Mouse (Mus musculus): ENCODE measurements around the gene Dydc2. TPM values are rescaled to one million over a fixed set of nuclear protein-coding genes. Genes with fewer than 3 reads are reported as not detected.

Dydc2 gene
- polyA plus RNA-seq, 1 experiment from 2014 or later = 0.44 TPM

- Histone ChIP-seq H3K27ac (peak overlapping the region; percentile 33; the same call in 1 of the 2 replicates), H3K4me1 (peaks cover 50% of the 10 kb centered on the region), H3K27me3 (ENCODE audit: insufficient read depth, poor library complexity, severe bottlenecking) (no peaks in the 10 kb centered on the region), H3K36me3 (peaks cover under 1% of the 10 kb centered on the region; the same call in 1 of the 2 replicates), H3K9me3 (no peaks in the 10 kb centered on the region), H3K4me3 (no peak overlapping the region)
- peak; percentile 82 for DNase-seq (ENCODE audit: low spot score)
- 21% methylated on average over 3 of the region's 3 CpGs for WGBS
Measured at GRCm38 (mm10) chr14:41006899-41007298, 62.1 kb downstream of the Dydc2 start.

GRCm38 (mm10) chr14:41006263-41006662, 62.7 kb downstream of the Dydc2 start:
- 82% methylated on average over 10 of the region's 10 CpGs for WGBS
- no peaks in the 10 kb centered on the region for H3K27me3 ChIP-seq (ENCODE audit: insufficient read depth, poor library complexity, severe bottlenecking)
- H3K9me3 ChIP-seq = no peaks in the 10 kb centered on the region
- H3K4me1 ChIP-seq = peaks cover 50% of the 10 kb centered on the region
- peak; percentile 66 for DNase-seq (ENCODE audit: low spot score)
- H3K36me3 ChIP-seq = peaks cover 7% of the 10 kb centered on the region; the same call in 1 of the 2 replicates
- H3K27ac ChIP-seq = 0 out of 2 replicates have a peak overlapping the region, but pooled peaks have one; percentile 19
- H3K4me3 ChIP-seq = no peak overlapping the region

GRCm38 (mm10) chr14:41005716-41006115, 63.3 kb downstream of the Dydc2 start:
- no peak overlapping the region for H3K4me3 ChIP-seq
- H3K27ac ChIP-seq = no peak overlapping the region
- peaks cover 44% of the 10 kb centered on the region for H3K4me1 ChIP-seq
- WGBS = 91% methylated on average over 9 of the region's 9 CpGs
- H3K27me3 ChIP-seq (ENCODE audit: insufficient read depth, poor library complexity, severe bottlenecking) = no peaks in the 10 kb centered on the region
- no peaks in the 10 kb centered on the region for H3K9me3 ChIP-seq
- DNase-seq (ENCODE audit: low spot score) = peak; percentile 71
- H3K36me3 ChIP-seq = peaks cover 12% of the 10 kb centered on the region; the same call in 1 of the 2 replicates

GRCm38 (mm10) chr14:41004201-41005141, 64.5 kb downstream of the Dydc2 start:
- Histone ChIP-seq H3K9me3 (no peaks in the 10 kb centered on the region), H3K36me3 (peaks cover 17% of the 10 kb centered on the region; the same call in 1 of the 2 replicates), H3K27ac (peak overlapping the region; percentile 83), H3K4me3 (peak overlapping the region; percentile 35), H3K27me3 (ENCODE audit: insufficient read depth, poor library complexity, severe bottlenecking) (no peaks in the 10 kb centered on the region), H3K4me1 (peaks cover 38% of the 10 kb centered on the region)
- WGBS = 16% methylated on average over 22 of the region's 22 CpGs
- DNase-seq (ENCODE audit: low spot score) = peak; percentile 75

GRCm38 (mm10) chr14:41001576-41001975, 67.4 kb downstream of the Dydc2 start:
- 77% methylated on average over 5 of the region's 5 CpGs for WGBS
- peaks cover 36% of the 10 kb centered on the region for H3K36me3 ChIP-seq
- H3K27me3 ChIP-seq (ENCODE audit: insufficient read depth, poor library complexity, severe bottlenecking) = no peaks in the 10 kb centered on the region
- H3K4me3 ChIP-seq = no peak overlapping the region
- peak; percentile 66 for DNase-seq (ENCODE audit: low spot score)
- H3K4me1 ChIP-seq = peaks cover 18% of the 10 kb centered on the region
- no peaks in the 10 kb centered on the region for H3K9me3 ChIP-seq
- no peak overlapping the region for H3K27ac ChIP-seq

GRCm38 (mm10) chr14:41000801-41001200, 68.2 kb downstream of the Dydc2 start:
- no peaks in the 10 kb centered on the region for H3K27me3 ChIP-seq (ENCODE audit: insufficient read depth, poor library complexity, severe bottlenecking)
- peak; percentile 33 for DNase-seq (ENCODE audit: low spot score)
- no peak overlapping the region for H3K4me3 ChIP-seq
- no peak overlapping the region for H3K27ac ChIP-seq
- no peaks in the 10 kb centered on the region for H3K9me3 ChIP-seq
- H3K4me1 ChIP-seq = peaks cover 18% of the 10 kb centered on the region
- 72% methylated on average over 4 of the region's 4 CpGs for WGBS
- H3K36me3 ChIP-seq = peaks cover 36% of the 10 kb centered on the region

GRCm38 (mm10) chr14:40999904-41000645, 68.9 kb downstream of the Dydc2 start:
- H3K9me3 ChIP-seq = no peaks in the 10 kb centered on the region
- no peaks in the 10 kb centered on the region for H3K27me3 ChIP-seq (ENCODE audit: insufficient read depth, poor library complexity, severe bottlenecking)
- DNase-seq (ENCODE audit: low spot score) = peak; percentile 24
- no peak overlapping the region for H3K4me3 ChIP-seq
- no peak overlapping the region for H3K27ac ChIP-seq
- 83% methylated on average over 7 of the region's 7 CpGs for WGBS
- peaks cover 17% of the 10 kb centered on the region for H3K4me1 ChIP-seq
- peaks cover 36% of the 10 kb centered on the region for H3K36me3 ChIP-seq

Other genes starting within 250 kb of the Dydc2 start
- gene Sh2d4b, start 175.9 kb downstream of the Dydc2 start, polyA plus RNA-seq (2016; fragmentation: Nextera tagmentation; extraction: Ambion mirVana) = 0.14 and 0.41 TPM in 2 replicates
- 42.3 and 58.6 TPM in 2 replicates for gene Tspan14, start 102.4 kb downstream of the Dydc2 start, polyA plus RNA-seq (2016; fragmentation: Nextera tagmentation; extraction: Ambion mirVana)
- gene Fam213a, start 55.4 kb downstream of the Dydc2 start, polyA plus RNA-seq (2016; fragmentation: Nextera tagmentation; extraction: Ambion mirVana) = 76.8 and 81.5 TPM in 2 replicates
- gene Dydc1, start 3.7 kb upstream of the Dydc2 start, polyA plus RNA-seq (2016; fragmentation: Nextera tagmentation; extraction: Ambion mirVana) = not detected in 2 replicates
- gene Mat1a, start 35.8 kb upstream of the Dydc2 start, polyA plus RNA-seq (2016; fragmentation: Nextera tagmentation; extraction: Ambion mirVana) = 0.34 and 1.2 TPM in 2 replicates
- 0.67 and 0.70 TPM in 2 replicates for gene Sftpa1, start 62.6 kb upstream of the Dydc2 start, polyA plus RNA-seq (2016; fragmentation: Nextera tagmentation; extraction: Ambion mirVana)
- 0.59 TPM in 1 of 2 replicates, not detected in the other for gene Mbl1, start 82.2 kb upstream of the Dydc2 start, polyA plus RNA-seq (2016; fragmentation: Nextera tagmentation; extraction: Ambion mirVana)
- not detected in 2 replicates for gene Sftpd, start 115.9 kb upstream of the Dydc2 start, polyA plus RNA-seq (2016; fragmentation: Nextera tagmentation; extraction: Ambion mirVana)
- gene Gm2832, start 209.6 kb upstream of the Dydc2 start, polyA plus RNA-seq (2016; fragmentation: Nextera tagmentation; extraction: Ambion mirVana) = not detected in 2 replicates